Mouse (Mus musculus) testis, adult 2 months (tissue): ENCODE data around the gene Tab2. TPM values are rescaled to one million over a fixed set of nuclear protein-coding genes. Genes with fewer than 3 reads are reported as not detected.

Experiments
- H3K27ac ChIP-seq: fragments of 200-500 bp; 2 replicates; pipeline ENCODE4 v1.5.1; 2012; ENCODE audit warnings: low read depth, low read length; ENCODE audit not compliant: control insufficient read depth, insufficient read depth
- H3K27me3 ChIP-seq: fragments of 200-500 bp; 2 replicates; pipeline ENCODE4 v1.6.1; 2012; ENCODE audit warnings: mild to moderate bottlenecking, low read length, moderate library complexity; ENCODE audit not compliant: control insufficient read depth, insufficient read depth
- H3K36me3 ChIP-seq: fragments of 200-500 bp; 2 replicates; pipeline ENCODE4 v1.6.1; 2012; ENCODE audit warnings: mild to moderate bottlenecking, low read length; ENCODE audit not compliant: control insufficient read depth, insufficient read depth
- H3K4me1 ChIP-seq: fragments of 200-500 bp; 2 replicates; pipeline ENCODE4 v1.6.1; 2012; ENCODE audit warnings: low read length; ENCODE audit not compliant: control insufficient read depth, insufficient read depth
- H3K4me3 ChIP-seq: fragments of 200-500 bp; 2 replicates; pipeline ENCODE4 v1.5.1; 2012; ENCODE audit warnings: low read depth, mild to moderate bottlenecking, low read length, moderate library complexity, mixed read lengths; ENCODE audit not compliant: control insufficient read depth
- CTCF ChIP-seq: fragments of 200-500 bp; IDR thresholded peaks from 2 replicates; pipeline ENCODE4 v1.5.1; 2012; ENCODE audit warnings: low read depth, mild to moderate bottlenecking, inconsistent platforms, low read length, moderate library complexity; ENCODE audit not compliant: control insufficient read depth, insufficient read depth, insufficient replicate concordance
- POLR2A ChIP-seq: fragments of 200-500 bp; IDR thresholded peaks from 2 replicates; pipeline ENCODE4 v1.6.1; 2012; ENCODE audit warnings: low read depth, mild to moderate bottlenecking, inconsistent platforms, low read length, moderate library complexity; ENCODE audit not compliant: control insufficient read depth
- polyA plus RNA-seq: library from polyadenylated mRNA; depleted of rRNA; stranded (reverse); fragments of >200 nt; gene quantifications from 2 replicates; pipeline ENCODE4 v1.2.3, GENCODE M21; 2012

The Tab2 gene
- polyA plus RNA-seq, 1 experiment, result 20.7 TPM

DNA sequence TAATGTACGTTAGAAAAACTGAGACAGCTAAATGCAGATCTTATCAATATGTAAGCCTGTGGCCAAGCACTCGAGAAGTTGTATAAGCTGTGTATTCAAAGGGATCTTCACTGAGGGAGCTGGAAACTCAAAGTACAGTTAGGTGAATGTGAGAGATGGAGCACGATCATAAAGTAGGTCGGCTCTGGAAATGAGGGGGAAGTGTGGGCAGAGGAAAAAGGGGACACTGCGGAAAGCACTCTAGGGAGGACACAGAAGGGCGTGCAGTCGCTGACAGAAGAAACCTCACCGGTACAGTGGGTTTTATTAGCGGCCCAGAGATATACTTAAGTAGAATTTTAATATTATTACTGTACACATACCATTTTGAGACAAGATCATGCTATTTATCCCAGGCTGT lies 27.0 kb downstream of the Tab2 start:
- Histone ChIP-seq H3K27ac (no peak overlapping the region), H3K27me3 (no peaks in the 10 kb centered on the region), H3K4me3 (no peak overlapping the region), H3K4me1 (no peaks in the 10 kb centered on the region), H3K36me3 (no peaks in the 10 kb centered on the region; the same call in 1 of the 2 replicates)
- TF ChIP-seq POLR2A (no peak), CTCF (no peak)

DNA sequence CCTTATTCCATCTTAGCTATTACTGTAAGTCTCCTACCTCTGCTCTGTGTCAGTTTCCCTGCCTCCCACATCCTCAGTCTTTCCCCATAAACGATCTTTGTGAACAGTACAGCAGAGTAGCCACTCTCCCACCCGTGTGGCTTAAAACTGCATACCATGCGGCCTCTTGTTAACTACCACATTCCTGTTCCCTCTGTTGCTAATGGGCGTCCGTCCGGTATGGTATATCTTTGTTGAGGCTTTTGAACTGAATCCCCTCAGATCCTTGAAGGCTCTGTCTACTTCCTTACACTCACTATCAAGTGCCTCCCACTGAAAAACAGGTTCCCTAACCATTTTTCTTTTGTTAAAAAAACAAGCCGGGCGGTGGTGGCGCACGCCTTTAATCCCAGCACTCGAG lies 30.5 kb downstream of the Tab2 start:
- no peaks in the 10 kb centered on the region for H3K27me3 ChIP-seq
- H3K4me1 ChIP-seq, result no peaks in the 10 kb centered on the region
- no peak overlapping the region for H3K4me3 ChIP-seq
- H3K27ac ChIP-seq, result no peak overlapping the region
- TF ChIP-seq CTCF (no peak), POLR2A (no peak)
- no peaks in the 10 kb centered on the region; the same call in 1 of the 2 replicates for H3K36me3 ChIP-seq

DNA sequence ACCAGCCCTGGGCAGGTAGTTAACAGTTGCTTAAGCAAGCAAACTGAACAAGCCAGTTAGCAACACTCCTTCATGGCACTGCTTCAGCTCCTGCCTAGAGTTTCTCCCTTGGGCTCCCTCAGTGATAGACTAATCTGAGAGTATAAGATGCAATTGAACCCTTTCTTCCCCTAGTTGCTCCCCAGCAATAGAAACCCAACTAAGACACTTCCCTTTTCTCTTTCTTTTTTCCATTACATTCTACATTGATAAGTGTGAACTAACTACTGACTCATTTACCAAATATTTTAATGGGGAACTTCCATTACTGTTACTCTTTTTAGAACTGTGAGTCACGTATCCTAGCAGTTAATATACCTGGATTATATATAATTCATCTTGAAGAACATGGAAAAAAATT lies 32.6 kb downstream of the Tab2 start:
- no peaks in the 10 kb centered on the region for H3K27me3 ChIP-seq
- H3K27ac ChIP-seq, result no peak overlapping the region
- TF ChIP-seq CTCF, result no peak
- TF ChIP-seq POLR2A, result no peak
- no peaks in the 10 kb centered on the region for H3K4me1 ChIP-seq
- H3K36me3 ChIP-seq, result peaks cover 9% of the 10 kb centered on the region
- no peak overlapping the region for H3K4me3 ChIP-seq

DNA sequence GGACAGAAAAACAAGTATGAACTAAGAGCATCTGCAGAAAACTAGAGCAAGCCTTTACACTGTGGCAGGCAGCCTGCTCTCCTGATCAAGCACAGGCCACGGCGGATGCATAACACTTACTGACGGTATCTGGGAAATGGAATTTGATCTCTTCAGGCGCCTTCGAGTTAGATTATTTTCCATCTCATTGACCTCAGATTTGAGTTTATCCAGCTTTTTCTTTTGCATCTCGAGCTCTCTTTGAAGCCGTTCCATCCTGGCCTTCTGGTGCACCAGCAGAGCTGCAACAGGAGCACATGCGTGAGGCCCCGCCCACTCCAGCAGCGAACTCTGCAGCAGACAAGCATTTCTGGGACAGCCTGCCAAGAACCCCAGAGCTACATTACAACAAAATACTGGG lies 44.8 kb downstream of the Tab2 start:
- Histone ChIP-seq H3K27ac (no peak overlapping the region), H3K36me3 (peaks cover 4% of the 10 kb centered on the region), H3K4me1 (no peaks in the 10 kb centered on the region), H3K27me3 (no peaks in the 10 kb centered on the region), H3K4me3 (no peak overlapping the region)
- no peak for TF ChIP-seq CTCF
- TF ChIP-seq POLR2A, result no peak

DNA sequence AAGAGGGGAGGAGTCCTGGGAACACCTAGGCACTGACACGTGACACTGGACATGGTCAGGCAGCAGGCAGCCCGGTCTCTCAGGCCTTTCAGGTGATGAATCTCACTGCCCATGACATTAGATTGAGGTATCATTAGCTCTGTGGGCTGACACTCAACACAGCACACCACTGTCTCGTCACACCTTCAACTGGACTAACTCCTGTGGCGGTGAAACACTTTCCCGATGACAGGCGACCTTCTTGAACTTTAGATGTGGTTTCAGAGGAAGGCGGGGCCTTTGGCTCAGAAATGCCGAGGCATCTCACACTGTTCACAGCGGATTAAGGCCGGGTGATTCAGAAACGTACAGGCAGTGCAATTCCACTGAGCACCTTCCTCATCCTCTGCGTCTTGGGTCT lies 48.9 kb downstream of the Tab2 start:
- no peaks in the 10 kb centered on the region for H3K4me1 ChIP-seq
- H3K4me3 ChIP-seq, result no peak overlapping the region
- no peak for TF ChIP-seq POLR2A
- TF ChIP-seq CTCF, result no peak
- H3K27ac ChIP-seq, result no peak overlapping the region
- H3K36me3 ChIP-seq, result peaks cover 2% of the 10 kb centered on the region
- H3K27me3 ChIP-seq, result no peaks in the 10 kb centered on the region

DNA sequence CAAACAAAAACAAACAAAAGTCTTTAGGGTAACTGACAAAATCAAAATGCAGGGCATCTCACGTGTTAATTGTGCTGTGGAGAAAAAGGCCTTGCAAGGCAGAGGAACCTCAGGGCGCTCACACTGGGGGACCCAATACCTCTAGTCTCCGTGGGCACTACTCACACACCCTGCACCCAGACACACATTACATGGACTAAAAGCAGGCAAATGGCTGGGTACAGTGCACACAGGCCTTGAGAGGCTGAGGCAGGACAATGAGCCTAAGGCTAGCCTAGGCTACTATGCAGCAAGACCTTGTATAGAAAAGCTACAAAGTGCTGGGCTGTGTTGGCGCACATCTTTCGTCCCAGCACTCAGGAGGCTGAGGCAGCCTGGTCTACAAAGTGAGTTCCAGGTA lies 51.9 kb downstream of the Tab2 start:
- no peaks in the 10 kb centered on the region for H3K27me3 ChIP-seq

DNA sequence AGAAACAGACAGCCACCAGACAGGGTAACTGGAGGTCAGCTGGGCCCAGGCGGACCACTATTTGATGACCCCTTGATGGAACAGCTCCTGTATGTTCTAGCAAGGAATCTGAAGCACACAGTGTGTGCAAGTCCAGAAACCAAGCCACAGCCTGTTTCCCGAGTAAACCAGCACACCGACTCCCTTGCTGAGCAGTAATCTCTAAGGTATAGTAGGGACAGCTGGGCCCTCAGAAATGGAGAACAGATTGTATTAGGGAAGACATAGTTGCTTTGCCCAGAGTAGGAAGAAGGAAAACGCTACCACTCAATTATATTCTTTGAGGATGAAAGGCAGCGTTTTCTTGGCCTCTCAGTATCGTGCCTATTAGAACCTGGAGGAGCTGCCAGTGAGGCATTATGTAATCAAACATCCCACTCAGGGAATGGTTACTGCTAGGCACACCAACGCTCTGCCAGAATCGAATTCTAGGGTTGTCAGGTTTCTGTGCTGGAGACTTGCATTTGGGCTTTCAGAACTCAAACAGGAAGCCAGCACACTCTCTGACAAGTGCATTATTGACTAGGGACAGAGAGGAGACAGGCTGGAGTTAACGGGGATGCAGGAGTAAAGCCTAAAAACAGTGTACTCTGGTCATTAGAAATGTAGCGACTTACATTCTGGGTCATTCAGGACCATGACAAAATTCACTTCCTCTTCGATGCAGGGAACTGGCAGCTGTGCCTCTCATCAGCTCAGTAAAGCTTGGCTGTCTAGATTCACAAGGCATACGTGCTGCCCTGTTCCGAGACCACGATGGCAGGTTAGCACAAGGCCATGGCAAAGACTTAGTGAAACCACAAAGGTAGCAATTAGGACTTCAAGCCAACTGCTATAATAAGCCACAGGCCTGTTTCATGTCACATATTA lies 55.1 kb downstream of the Tab2 start:
- H3K4me1 ChIP-seq, result no peaks in the 10 kb centered on the region
- TF ChIP-seq POLR2A (no peak), CTCF (no peak)
- H3K27ac ChIP-seq, result no peak overlapping the region
- no peaks in the 10 kb centered on the region for H3K27me3 ChIP-seq
- no peak overlapping the region for H3K4me3 ChIP-seq
- no peaks in the 10 kb centered on the region; the same call in 1 of the 2 replicates for H3K36me3 ChIP-seq

More for the DNA sequence above, 51.9 kb downstream of the Tab2 start:
- TF ChIP-seq CTCF, result no peak
- TF ChIP-seq POLR2A, result no peak
- H3K27ac ChIP-seq, result no peak overlapping the region
- H3K4me1 ChIP-seq, result no peaks in the 10 kb centered on the region
- H3K4me3 ChIP-seq, result no peak overlapping the region
- no peaks in the 10 kb centered on the region; the same call in 1 of the 2 replicates for H3K36me3 ChIP-seq
